Mouse (Mus musculus) heart, postnatal 0 days (tissue): Measurements from ENCODE around the gene Btbd11.

Experiments
- CTCF ChIP-seq: IDR thresholded peaks from 2 replicates; pipeline ENCODE4 v1.5.1; 2016; ENCODE audit warnings: antibody characterized with exemption, control low read depth, low read depth
- EP300 ChIP-seq: IDR thresholded peaks from 2 replicates; pipeline ENCODE4 v1.6.1; 2016; ENCODE audit warnings: antibody characterized with exemption, low read depth

- no peak for TF ChIP-seq CTCF
- no peak for TF ChIP-seq EP300
Measured at GRCm38 (mm10) chr10:85598603-85599542, 212.3 kb downstream of the Btbd11 start.
